Mouse (Mus musculus): Measurements from ENCODE around the gene Elmod3.
"Not testable (repeated sequence)": the region's sequence is repeated elsewhere in the genome, so short reads cannot be mapped to it uniquely, and the experiment has no call there.

The Elmod3 gene

GRCm38 (mm10) chr6:72544283-72544987 is 53.8 kb downstream of the Elmod3 start, which contains the start of gene Capg:
Gene Capg, plus strand, starts transcription at chr6:72544391.
- in situ Hi-C loops (cut with MboI, MseI) = no loop called here

GRCm38 (mm10) chr6:72543265-72543850 is 54.9 kb downstream of the Elmod3 start:
- in situ Hi-C loops (cut with MboI, MseI) = no loop called here

GRCm38 (mm10) chr6:72538562-72539031 is 59.6 kb downstream of the Elmod3 start:
- in situ Hi-C loops (cut with MboI, MseI) = no loop called here

GRCm38 (mm10) chr6:72537998-72538500 is 60.2 kb downstream of the Elmod3 start:
- in situ Hi-C loops (cut with MboI, MseI) = no loop called here

- in situ Hi-C loops (cut with MboI, MseI) = no loop called here
These were observed 63.0 kb downstream of the Elmod3 start for GRCm38 (mm10) chr6:72535165-72535564.

GRCm38 (mm10) chr6:72534035-72534809 is 64.0 kb downstream of the Elmod3 start:
- in situ Hi-C loops (cut with MboI, MseI) = no loop called here

- in situ Hi-C loops (cut with MboI, MseI) = not testable (repeated sequence)
These were observed 64.7 kb downstream of the Elmod3 start for GRCm38 (mm10) chr6:72533555-72533954.

- in situ Hi-C loops (cut with MboI, MseI) = no loop called here
These were observed 65.6 kb downstream of the Elmod3 start for GRCm38 (mm10) chr6:72532580-72532979.

- in situ Hi-C loops (cut with MboI, MseI) = loop anchor here in 1 of 2 experiments (5.0 kb wide), 2 partner anchors 39 to 101 kb away; no protein-coding TSS in a partner anchor
These were observed 69.6 kb downstream of the Elmod3 start for GRCm38 (mm10) chr6:72528410-72529151.

- in situ Hi-C loops (cut with MboI, MseI) = loop anchor here in 1 of 2 experiments (5.0 kb wide), 2 partner anchors 40 to 100 kb away; no protein-coding TSS in a partner anchor
These were observed 71.1 kb downstream of the Elmod3 start for GRCm38 (mm10) chr6:72527070-72527469.

GRCm38 (mm10) chr6:72524160-72524559 is 74.1 kb downstream of the Elmod3 start:
- in situ Hi-C loops (cut with MboI, MseI) = loop anchor here in 1 of 2 experiments (5.0 kb wide), 1 partner anchor 97 kb away; no protein-coding TSS in a partner anchor

- in situ Hi-C loops (cut with MboI, MseI) = loop anchor here in 1 of 2 experiments (5.0 kb wide), 1 partner anchor 96 kb away; no protein-coding TSS in a partner anchor
These were observed 75.0 kb downstream of the Elmod3 start for GRCm38 (mm10) chr6:72523222-72523621.

GRCm38 (mm10) chr6:72522288-72522687 is 75.9 kb downstream of the Elmod3 start:
- in situ Hi-C loops (cut with MboI, MseI) = loop anchor here in 1 of 2 experiments (5.0 kb wide), 1 partner anchor 95 kb away; no protein-coding TSS in a partner anchor

GRCm38 (mm10) chr6:72521607-72522006 is 76.6 kb downstream of the Elmod3 start, which contains the start of gene Sh2d6:
Gene Sh2d6, minus strand, starts transcription at chr6:72521707.
- in situ Hi-C loops (cut with MboI, MseI) = loop anchor here in 1 of 2 experiments (5.0 kb wide), 1 partner anchor 94 kb away; no protein-coding TSS in a partner anchor

- in situ Hi-C loops (cut with MboI, MseI) = loop anchor here in 1 of 2 experiments (5.0 kb wide), 1 partner anchor 94 kb away; no protein-coding TSS in a partner anchor
These were observed 77.3 kb downstream of the Elmod3 start for GRCm38 (mm10) chr6:72520904-72521303.

GRCm38 (mm10) chr6:72519892-72520663 is 78.1 kb downstream of the Elmod3 start:
- in situ Hi-C loops (cut with MboI, MseI) = loop anchor here in 1 of 2 experiments (5.0 kb wide), 1 partner anchor 93 kb away; no protein-coding TSS in a partner anchor

- in situ Hi-C loops (cut with MboI, MseI) = no loop called here
These were observed 78.9 kb downstream of the Elmod3 start for GRCm38 (mm10) chr6:72519303-72519702.

- in situ Hi-C loops (cut with MboI, MseI) = no loop called here
These were observed 79.4 kb downstream of the Elmod3 start for GRCm38 (mm10) chr6:72518842-72519241.

Measured in T-helper 17 cell (primary cell).